Mouse (Mus musculus): ENCODE measurements at regions not wholly inside any gene's neighbourhood (a gene's known extent, or its start where the extent isn't known, plus 50 kb on each side); places are given as distances from the start of the nearest gene placed in this dataset.

GRCm38 (mm10) chr16:57927816-57928215 lies 173.3 kb upstream of the Col8a1 start:
- Histone ChIP-seq H3K4me3 (ENCODE audit: low read depth, low read length) (no peak overlapping the region), H3K9me3 (replicated peaks) (no peaks in the 10 kb centered on the region), H3K4me1 (ENCODE audit: insufficient read depth, low read depth, low read length) (no peaks in the 10 kb centered on the region), H3K36me3 (replicated peaks) (no peaks in the 10 kb centered on the region), H3K27me3 (ENCODE audit: insufficient read depth, low read length) (0 out of 2 replicates have a peak, but pooled peaks cover 2% of the 10 kb centered on the region)
- TF ChIP-seq TAL1 (conservative IDR thresholded peaks at IDR 0.05; ENCODE audit: low read depth, low read length) (no peak), CTCF (IDR thresholded peaks at IDR 0.05; ENCODE audit: low read depth, low read length) (no peak), POLR2AphosphoS5 (IDR thresholded peaks at IDR 0.05; ENCODE audit: insufficient replicate concordance, low read depth, low read length) (no peak), GATA1 (IDR thresholded peaks at IDR 0.05; ENCODE audit: borderline replicate concordance, low read length) (no peak), GATA2 (IDR thresholded peaks at IDR 0.05; ENCODE audit: borderline replicate concordance, low read depth, low read length) (no peak)
- no peak for DNase-seq (ENCODE audit: low spot score)
- ATAC-seq (ENCODE audit: extremely low read depth, insufficient number of reproducible peaks, low FRiP score, poor library complexity, severe bottlenecking), result no peak

- DNase-seq (ENCODE audit: low spot score) (no peak), ATAC-seq (ENCODE audit: extremely low read depth, insufficient number of reproducible peaks, low FRiP score, poor library complexity, severe bottlenecking) (no peak)
- H3K9me3 ChIP-seq (replicated peaks), result no peaks in the 10 kb centered on the region
- H3K36me3 ChIP-seq (replicated peaks), result no peaks in the 10 kb centered on the region
- 0 out of 2 replicates have a peak, but pooled peaks cover 2% of the 10 kb centered on the region for H3K27me3 ChIP-seq (ENCODE audit: insufficient read depth, low read length)
- no peaks in the 10 kb centered on the region for H3K4me1 ChIP-seq (ENCODE audit: insufficient read depth, low read depth, low read length)
- TF ChIP-seq POLR2AphosphoS5 (IDR thresholded peaks at IDR 0.05; ENCODE audit: insufficient replicate concordance, low read depth, low read length), result no peak
- TF ChIP-seq CTCF (IDR thresholded peaks at IDR 0.05; ENCODE audit: low read depth, low read length), result no peak
- no peak for TF ChIP-seq GATA2 (IDR thresholded peaks at IDR 0.05; ENCODE audit: borderline replicate concordance, low read depth, low read length)
- no peak for TF ChIP-seq TAL1 (conservative IDR thresholded peaks at IDR 0.05; ENCODE audit: low read depth, low read length)
- no peak for TF ChIP-seq GATA1 (IDR thresholded peaks at IDR 0.05; ENCODE audit: borderline replicate concordance, low read length)
- no peak overlapping the region for H3K4me3 ChIP-seq (ENCODE audit: low read depth, low read length)
Observed at GRCm38 (mm10) chr16:57928301-57928700, 173.8 kb upstream of the Col8a1 start.

- no peaks in the 10 kb centered on the region for H3K4me1 ChIP-seq (ENCODE audit: insufficient read depth, low read depth, low read length)
- H3K27me3 ChIP-seq (ENCODE audit: insufficient read depth, low read length), result 0 out of 2 replicates have a peak, but pooled peaks cover 2% of the 10 kb centered on the region
- DNase-seq (ENCODE audit: low spot score) (no peak), ATAC-seq (ENCODE audit: extremely low read depth, insufficient number of reproducible peaks, low FRiP score, poor library complexity, severe bottlenecking) (no peak)
- no peak overlapping the region for H3K4me3 ChIP-seq (ENCODE audit: low read depth, low read length)
- no peaks in the 10 kb centered on the region for H3K36me3 ChIP-seq (replicated peaks)
- TF ChIP-seq TAL1 (conservative IDR thresholded peaks at IDR 0.05; ENCODE audit: low read depth, low read length) (no peak), GATA1 (IDR thresholded peaks at IDR 0.05; ENCODE audit: borderline replicate concordance, low read length) (no peak), CTCF (IDR thresholded peaks at IDR 0.05; ENCODE audit: low read depth, low read length) (no peak), POLR2AphosphoS5 (IDR thresholded peaks at IDR 0.05; ENCODE audit: insufficient replicate concordance, low read depth, low read length) (no peak), GATA2 (IDR thresholded peaks at IDR 0.05; ENCODE audit: borderline replicate concordance, low read depth, low read length) (no peak)
- no peaks in the 10 kb centered on the region for H3K9me3 ChIP-seq (replicated peaks)
Observed at GRCm38 (mm10) chr16:57929151-57929764, 174.7 kb upstream of the Col8a1 start.

- H3K27me3 ChIP-seq (ENCODE audit: insufficient read depth, low read length), result no peaks in the 10 kb centered on the region
- ATAC-seq (ENCODE audit: extremely low read depth, insufficient number of reproducible peaks, low FRiP score, poor library complexity, severe bottlenecking) (no peak), DNase-seq (ENCODE audit: low spot score) (no peak)
- no peak overlapping the region for H3K4me3 ChIP-seq (ENCODE audit: low read depth, low read length)
- TF ChIP-seq GATA2 (IDR thresholded peaks at IDR 0.05; ENCODE audit: borderline replicate concordance, low read depth, low read length) (no peak), POLR2AphosphoS5 (IDR thresholded peaks at IDR 0.05; ENCODE audit: insufficient replicate concordance, low read depth, low read length) (no peak), GATA1 (IDR thresholded peaks at IDR 0.05; ENCODE audit: borderline replicate concordance, low read length) (no peak), CTCF (IDR thresholded peaks at IDR 0.05; ENCODE audit: low read depth, low read length) (no peak), TAL1 (conservative IDR thresholded peaks at IDR 0.05; ENCODE audit: low read depth, low read length) (no peak)
- H3K4me1 ChIP-seq (ENCODE audit: insufficient read depth, low read depth, low read length), result no peaks in the 10 kb centered on the region
- H3K9me3 ChIP-seq (replicated peaks), result no peaks in the 10 kb centered on the region
- H3K36me3 ChIP-seq (replicated peaks), result no peaks in the 10 kb centered on the region
Observed at GRCm38 (mm10) chr16:57945404-57945803, 190.9 kb upstream of the Col8a1 start.

GRCm38 (mm10) chr16:57947309-57947708 lies 192.8 kb upstream of the Col8a1 start:
- ATAC-seq (ENCODE audit: extremely low read depth, insufficient number of reproducible peaks, low FRiP score, poor library complexity, severe bottlenecking), result no peak

GRCm38 (mm10) chr16:57949680-57950079 lies 195.1 kb upstream of the Col8a1 start:
- H3K9me3 ChIP-seq (replicated peaks), result no peaks in the 10 kb centered on the region
- DNase-seq (ENCODE audit: low spot score) (no peak), ATAC-seq (ENCODE audit: extremely low read depth, insufficient number of reproducible peaks, low FRiP score, poor library complexity, severe bottlenecking) (no peak)
- H3K4me1 ChIP-seq (ENCODE audit: insufficient read depth, low read depth, low read length), result no peaks in the 10 kb centered on the region
- no peak overlapping the region for H3K4me3 ChIP-seq (ENCODE audit: low read depth, low read length)
- no peaks in the 10 kb centered on the region for H3K36me3 ChIP-seq (replicated peaks)
- TF ChIP-seq GATA1 (IDR thresholded peaks at IDR 0.05; ENCODE audit: borderline replicate concordance, low read length) (no peak), POLR2AphosphoS5 (IDR thresholded peaks at IDR 0.05; ENCODE audit: insufficient replicate concordance, low read depth, low read length) (no peak), GATA2 (IDR thresholded peaks at IDR 0.05; ENCODE audit: borderline replicate concordance, low read depth, low read length) (no peak), TAL1 (conservative IDR thresholded peaks at IDR 0.05; ENCODE audit: low read depth, low read length) (no peak), CTCF (IDR thresholded peaks at IDR 0.05; ENCODE audit: low read depth, low read length) (no peak)
- no peaks in the 10 kb centered on the region; the same call in 1 of the 2 replicates for H3K27me3 ChIP-seq (ENCODE audit: insufficient read depth, low read length)

More at GRCm38 (mm10) chr16:57947309-57947708, 192.8 kb upstream of the Col8a1 start:
- Histone ChIP-seq H3K36me3 (replicated peaks) (no peaks in the 10 kb centered on the region), H3K4me1 (ENCODE audit: insufficient read depth, low read depth, low read length) (no peaks in the 10 kb centered on the region), H3K27me3 (ENCODE audit: insufficient read depth, low read length) (no peaks in the 10 kb centered on the region), H3K4me3 (ENCODE audit: low read depth, low read length) (no peak overlapping the region), H3K9me3 (replicated peaks) (no peaks in the 10 kb centered on the region)
- TF ChIP-seq TAL1 (conservative IDR thresholded peaks at IDR 0.05; ENCODE audit: low read depth, low read length) (no peak), GATA1 (IDR thresholded peaks at IDR 0.05; ENCODE audit: borderline replicate concordance, low read length) (no peak), POLR2AphosphoS5 (IDR thresholded peaks at IDR 0.05; ENCODE audit: insufficient replicate concordance, low read depth, low read length) (no peak), CTCF (IDR thresholded peaks at IDR 0.05; ENCODE audit: low read depth, low read length) (no peak), GATA2 (IDR thresholded peaks at IDR 0.05; ENCODE audit: borderline replicate concordance, low read depth, low read length) (no peak)
- DNase-seq (ENCODE audit: low spot score), result no peak

Data from G1E (cell line).